Mouse (Mus musculus): Measurements from ENCODE around the gene Elovl5. TPM values are rescaled to one million over a fixed set of nuclear protein-coding genes. Genes with fewer than 3 reads are reported as not detected.

Elovl5 gene
- total RNA-seq (2014; rRNA removed; ENCODE audit: low replicate concordance) (53.3 and 80.1 TPM in 2 replicates), polyA plus RNA-seq (2015; fragmentation: Nextera tagmentation; extraction: Ambion mirVana) (47.1 and 48.4 TPM in 2 replicates)

DNA sequence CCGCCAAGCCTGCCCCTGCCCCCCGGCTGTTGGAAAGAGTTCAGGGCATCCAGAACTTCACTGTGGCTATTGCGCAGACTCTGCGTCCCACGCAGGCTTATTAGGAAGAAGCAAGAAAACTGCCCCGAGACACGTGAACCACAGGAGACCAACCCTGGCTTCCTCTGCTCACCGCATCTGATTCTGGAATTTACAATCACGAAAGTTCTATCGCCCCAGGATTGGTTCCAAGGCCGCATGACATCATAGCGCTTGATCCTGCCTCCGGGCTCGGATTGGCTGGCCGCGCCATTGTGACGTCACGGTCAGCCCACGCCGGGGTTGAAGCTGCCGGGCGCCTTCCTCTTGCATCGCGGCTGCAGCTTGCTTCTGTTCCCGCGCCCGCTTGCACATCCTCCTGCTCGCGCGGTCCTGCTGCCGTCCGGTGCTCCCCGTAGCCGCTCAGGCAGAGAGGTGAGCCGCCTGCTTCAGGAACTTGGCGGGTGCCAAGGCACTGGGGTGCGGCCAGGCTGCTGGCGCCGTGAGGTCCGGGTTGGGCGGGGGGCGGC lies at the start of gene Elovl5:
Gene Elovl5, plus strand, starts transcription at position 291 of the 548 bp plus-strand sequence.
- Histone ChIP-seq H3K4me1 (ENCODE audit: control insufficient read depth, insufficient read depth) (peaks cover 13% of the 10 kb centered on the region; the same call in 1 of the 2 replicates), H3K9me3 (replicated peaks; ENCODE audit: control insufficient read depth, low read length) (no peaks in the 10 kb centered on the region), H3K4me2 (ENCODE audit: low read depth, low read length) (peak within 1 kb of the TSS; percentile 91), H3K4me3 (ENCODE audit: low read depth, low read length) (peak within 1 kb of the TSS; percentile 81), H3K36me3 (replicated peaks; ENCODE audit: control insufficient read depth, insufficient read depth, low read length) (0 out of 2 replicates have a peak, but pooled peaks cover 1% of the 10 kb centered on the region), H3K9ac (replicated peaks; ENCODE audit: low read depth, low read length) (peak within 1 kb of the TSS; percentile 79), H3K27me3 (ENCODE audit: control insufficient read depth, insufficient read depth, low read length) (no peaks in the 10 kb centered on the region), H3K27ac (ENCODE audit: low read depth) (peak within 1 kb of the TSS; percentile 87)
- ATAC-seq (ENCODE audit: insufficient read depth, low read depth) (peak; percentile 96), DNase-seq (ENCODE audit: low spot score) (peak; percentile 95)
- WGBS: under 1% methylated on average over 42 of the region's 42 CpGs
- TF ChIP-seq CTCF (IDR thresholded peaks at IDR 0.05; ENCODE audit: low read depth) (no peak), EP300 (IDR thresholded peaks at IDR 0.05; ENCODE audit: low read depth) (no peak)

DNA sequence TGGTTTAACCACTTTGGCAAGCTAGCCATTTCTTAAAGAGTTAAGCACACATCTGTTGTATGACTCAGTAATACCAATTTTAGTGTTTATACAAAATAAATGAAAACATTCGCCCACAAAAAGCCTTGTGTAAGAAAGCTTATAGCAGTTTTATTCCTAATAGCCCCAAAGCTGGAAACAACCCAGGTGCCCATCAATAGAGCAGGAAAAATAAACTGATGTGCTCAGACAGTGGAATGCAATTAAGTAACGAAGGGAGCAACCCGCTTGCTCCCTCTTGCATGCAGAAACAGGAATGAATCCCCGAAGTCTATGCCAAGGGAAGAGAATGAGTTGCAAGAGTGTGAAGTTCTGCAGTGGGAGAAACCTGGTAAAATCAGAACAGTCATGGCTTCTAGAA lies 25.7 kb upstream of the Elovl5 start:
- H3K27me3 ChIP-seq (ENCODE audit: control insufficient read depth, insufficient read depth, low read length): no peaks in the 10 kb centered on the region

DNA sequence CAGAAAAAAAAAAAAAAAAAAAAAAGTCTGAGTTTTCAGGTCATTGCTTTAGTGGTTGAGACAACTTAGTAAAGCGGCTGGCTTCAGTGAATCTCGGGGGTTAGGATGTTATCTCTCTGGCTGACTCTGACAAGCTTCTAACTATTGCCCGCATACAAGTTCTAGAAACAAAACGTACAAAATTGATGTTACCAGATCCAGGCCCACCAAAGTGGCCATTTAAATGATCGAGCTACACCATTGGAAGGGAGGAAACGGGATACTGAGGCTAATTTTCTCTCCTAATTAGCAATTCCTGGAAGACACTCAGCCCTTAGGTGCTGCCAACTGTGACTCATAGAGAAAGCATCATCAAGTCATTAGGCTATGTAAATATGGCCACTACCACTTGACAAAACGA lies 18.6 kb upstream of the Elovl5 start:
- no peaks in the 10 kb centered on the region for H3K27me3 ChIP-seq (ENCODE audit: control insufficient read depth, insufficient read depth, low read length)
- H3K4me3 ChIP-seq (ENCODE audit: low read depth, low read length): no peak overlapping the region
- H3K27ac ChIP-seq (ENCODE audit: low read depth): no peak overlapping the region
- no peak for ATAC-seq (ENCODE audit: insufficient read depth, low read depth)
- H3K9ac ChIP-seq (replicated peaks; ENCODE audit: low read depth, low read length): no peak overlapping the region
- 62% methylated on average over 7 of the region's 7 CpGs for WGBS
- H3K36me3 ChIP-seq (replicated peaks; ENCODE audit: control insufficient read depth, insufficient read depth, low read length): no peaks in the 10 kb centered on the region
- no peak for DNase-seq (ENCODE audit: low spot score)
- H3K9me3 ChIP-seq (replicated peaks; ENCODE audit: control insufficient read depth, low read length): no peaks in the 10 kb centered on the region
- H3K4me1 ChIP-seq (ENCODE audit: control insufficient read depth, insufficient read depth): no peaks in the 10 kb centered on the region
- TF ChIP-seq CTCF (IDR thresholded peaks at IDR 0.05; ENCODE audit: low read depth) (no peak), EP300 (IDR thresholded peaks at IDR 0.05; ENCODE audit: low read depth) (no peak)
- H3K4me2 ChIP-seq (ENCODE audit: low read depth, low read length): no peak overlapping the region

More for the DNA sequence above, 25.7 kb upstream of the Elovl5 start:
- Histone ChIP-seq H3K4me1 (ENCODE audit: control insufficient read depth, insufficient read depth) (no peaks in the 10 kb centered on the region), H3K36me3 (replicated peaks; ENCODE audit: control insufficient read depth, insufficient read depth, low read length) (no peaks in the 10 kb centered on the region), H3K4me3 (ENCODE audit: low read depth, low read length) (no peak overlapping the region), H3K4me2 (ENCODE audit: low read depth, low read length) (no peak overlapping the region), H3K9me3 (replicated peaks; ENCODE audit: control insufficient read depth, low read length) (no peaks in the 10 kb centered on the region), H3K27ac (ENCODE audit: low read depth) (no peak overlapping the region), H3K9ac (replicated peaks; ENCODE audit: low read depth, low read length) (no peak overlapping the region)
- TF ChIP-seq CTCF (IDR thresholded peaks at IDR 0.05; ENCODE audit: low read depth): no peak
- TF ChIP-seq EP300 (IDR thresholded peaks at IDR 0.05; ENCODE audit: low read depth): no peak
- WGBS: 75% methylated on average over 4 of the region's 4 CpGs
- no peak for DNase-seq (ENCODE audit: low spot score)
- ATAC-seq (ENCODE audit: insufficient read depth, low read depth): no peak

DNA sequence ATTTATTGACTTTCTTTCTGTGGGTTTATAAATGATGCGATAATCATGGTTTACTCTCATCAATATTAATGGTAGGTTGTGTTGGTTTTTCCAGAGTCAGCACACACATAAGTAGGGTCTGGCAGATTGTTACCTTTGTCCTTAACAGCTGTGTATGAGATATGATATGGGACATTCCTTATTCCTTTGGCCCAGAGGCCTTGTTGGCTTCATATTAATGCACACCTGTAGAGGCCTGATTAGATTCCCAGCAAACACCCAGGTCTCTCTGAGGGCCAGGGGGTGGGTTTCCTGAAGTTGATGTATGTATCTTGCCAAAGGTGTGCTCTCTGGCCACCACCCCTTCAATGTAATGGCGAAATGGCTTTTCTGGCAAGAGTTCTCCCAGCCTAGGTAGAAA lies 13.0 kb upstream of the Elovl5 start:
- H3K4me3 ChIP-seq (ENCODE audit: low read depth, low read length): no peak overlapping the region
- no peak overlapping the region for H3K4me2 ChIP-seq (ENCODE audit: low read depth, low read length)
- no peak overlapping the region for H3K9ac ChIP-seq (replicated peaks; ENCODE audit: low read depth, low read length)
- TF ChIP-seq EP300 (IDR thresholded peaks at IDR 0.05; ENCODE audit: low read depth): no peak
- no peak for TF ChIP-seq CTCF (IDR thresholded peaks at IDR 0.05; ENCODE audit: low read depth)
- 94% methylated on average over 2 of the region's 2 CpGs for WGBS
- no peaks in the 10 kb centered on the region for H3K9me3 ChIP-seq (replicated peaks; ENCODE audit: control insufficient read depth, low read length)
- no peaks in the 10 kb centered on the region for H3K4me1 ChIP-seq (ENCODE audit: control insufficient read depth, insufficient read depth)
- ATAC-seq (ENCODE audit: insufficient read depth, low read depth) (no peak), DNase-seq (ENCODE audit: low spot score) (no peak)
- H3K36me3 ChIP-seq (replicated peaks; ENCODE audit: control insufficient read depth, insufficient read depth, low read length): no peaks in the 10 kb centered on the region
- no peak overlapping the region for H3K27ac ChIP-seq (ENCODE audit: low read depth)
- H3K27me3 ChIP-seq (ENCODE audit: control insufficient read depth, insufficient read depth, low read length): no peaks in the 10 kb centered on the region

DNA sequence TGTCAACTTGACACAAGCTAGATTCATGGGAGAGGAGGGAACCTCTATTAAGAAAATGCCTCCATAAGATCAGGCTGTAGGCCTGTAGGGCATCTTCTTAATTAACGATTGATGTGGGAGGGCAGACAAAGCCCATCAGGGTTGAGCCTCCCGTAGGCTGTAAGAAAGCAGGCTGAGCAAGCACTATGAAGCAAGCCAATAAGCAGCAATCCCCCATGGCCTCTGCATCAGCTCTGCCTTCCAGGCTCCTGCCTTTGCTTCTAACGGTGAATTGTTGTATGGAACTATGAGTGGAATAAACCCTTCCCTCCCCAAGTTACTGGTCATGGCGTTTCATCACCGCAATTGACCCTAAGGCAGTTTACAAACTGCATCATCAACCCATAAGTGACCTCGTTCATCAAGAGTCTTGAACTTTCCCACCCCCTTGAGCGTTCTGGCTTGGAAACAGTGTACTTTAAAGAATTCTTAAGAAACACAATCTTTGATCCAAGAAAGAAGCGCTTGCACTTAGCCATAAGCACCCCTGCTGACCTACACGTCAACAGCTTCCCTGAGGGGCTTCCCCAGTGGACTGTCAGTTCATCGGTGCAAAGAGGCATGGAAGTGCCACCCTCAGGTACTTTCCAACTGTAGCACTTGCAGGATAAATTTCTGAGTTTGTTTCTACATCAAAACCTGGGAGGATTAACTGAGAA lies 7.4 kb upstream of the Elovl5 start:
- no peaks in the 10 kb centered on the region for H3K36me3 ChIP-seq (replicated peaks; ENCODE audit: control insufficient read depth, insufficient read depth, low read length)
- peak overlapping the region; percentile 70 for H3K4me3 ChIP-seq (ENCODE audit: low read depth, low read length)
- no peak for ATAC-seq (ENCODE audit: insufficient read depth, low read depth)
- H3K4me1 ChIP-seq (ENCODE audit: control insufficient read depth, insufficient read depth): peaks cover 8% of the 10 kb centered on the region
- no peak for DNase-seq (ENCODE audit: low spot score)
- TF ChIP-seq EP300 (IDR thresholded peaks at IDR 0.05; ENCODE audit: low read depth): no peak
- no peak for TF ChIP-seq CTCF (IDR thresholded peaks at IDR 0.05; ENCODE audit: low read depth)
- H3K27ac ChIP-seq (ENCODE audit: low read depth): peak overlapping the region; percentile 95
- WGBS: 32% methylated on average over 10 of the region's 10 CpGs
- no peaks in the 10 kb centered on the region for H3K27me3 ChIP-seq (ENCODE audit: control insufficient read depth, insufficient read depth, low read length)
- H3K9me3 ChIP-seq (replicated peaks; ENCODE audit: control insufficient read depth, low read length): no peaks in the 10 kb centered on the region
- H3K4me2 ChIP-seq (ENCODE audit: low read depth, low read length): peak overlapping the region; percentile 60
- peak overlapping the region; percentile 72 for H3K9ac ChIP-seq (replicated peaks; ENCODE audit: low read depth, low read length)
